Mouse (Mus musculus) spleen, adult 2 months (tissue): ENCODE measurements at regions not wholly inside any gene's neighbourhood (a gene's known extent, or its start where the extent isn't known, plus 50 kb on each side); places are given as distances from the start of the nearest gene placed in this dataset.
"Not testable (repeated sequence)": the region's sequence is repeated elsewhere in the genome, so short reads cannot be mapped to it uniquely, and the experiment has no call there.

Source experiments
- DNase-seq, 2 experiments: peaks; one replicate each; pipeline versions ENCODE4 v3.0.0 to v3.0.0-alpha.2; 2012 to 2021; ENCODE audit warnings: low spot score in 2 of 2, low read depth in 1 of 2
- H3K27ac ChIP-seq: fragments of 200-500 bp; 2 replicates; pipeline ENCODE4 v1.5.1; 2012; ENCODE audit warnings: low read length, inconsistent platforms; ENCODE audit not compliant: insufficient read depth
- H3K27me3 ChIP-seq: fragments of 200-500 bp; 2 replicates; pipeline ENCODE4 v1.6.1; 2012; ENCODE audit warnings: mild to moderate bottlenecking, moderate library complexity, low read length, inconsistent platforms; ENCODE audit not compliant: control insufficient read depth, insufficient read depth
- H3K36me3 ChIP-seq: fragments of 200-500 bp; 2 replicates; pipeline ENCODE4 v1.6.1; 2012; ENCODE audit warnings: mild to moderate bottlenecking, low read length, inconsistent platforms; ENCODE audit not compliant: control insufficient read depth, insufficient read depth
- H3K4me1 ChIP-seq: fragments of 200-500 bp; 2 replicates; pipeline ENCODE4 v1.6.1; 2011; ENCODE audit warnings: inconsistent platforms; ENCODE audit not compliant: control insufficient read depth, insufficient read depth, insufficient read length
- H3K4me3 ChIP-seq: fragments of 200-500 bp; 2 replicates; pipeline ENCODE4 v1.5.1; 2011; ENCODE audit warnings: mild to moderate bottlenecking, inconsistent platforms; ENCODE audit not compliant: insufficient read depth, insufficient read length; ENCODE audit errors: extremely low read depth
- CTCF ChIP-seq: fragments of 200-500 bp; IDR thresholded peaks from 2 replicates; pipeline ENCODE4 v1.5.1; 2011; ENCODE audit warnings: mild to moderate bottlenecking, inconsistent platforms; ENCODE audit not compliant: insufficient read depth, insufficient read length, insufficient replicate concordance; ENCODE audit errors: extremely low read depth
- POLR2A ChIP-seq: fragments of 200-500 bp; IDR thresholded peaks from 2 replicates; pipeline ENCODE4 v1.6.1; 2011; ENCODE audit warnings: low read depth, low read length, inconsistent platforms
- WGBS: fragments of 180-500 bp; shearing (Covaris S2); methylation state at CpG from one replicate; pipeline ENCODE4 v1.1.7; 2018; 5-methylcytosine and 5-hydroxymethylcytosine counted together

DNA sequence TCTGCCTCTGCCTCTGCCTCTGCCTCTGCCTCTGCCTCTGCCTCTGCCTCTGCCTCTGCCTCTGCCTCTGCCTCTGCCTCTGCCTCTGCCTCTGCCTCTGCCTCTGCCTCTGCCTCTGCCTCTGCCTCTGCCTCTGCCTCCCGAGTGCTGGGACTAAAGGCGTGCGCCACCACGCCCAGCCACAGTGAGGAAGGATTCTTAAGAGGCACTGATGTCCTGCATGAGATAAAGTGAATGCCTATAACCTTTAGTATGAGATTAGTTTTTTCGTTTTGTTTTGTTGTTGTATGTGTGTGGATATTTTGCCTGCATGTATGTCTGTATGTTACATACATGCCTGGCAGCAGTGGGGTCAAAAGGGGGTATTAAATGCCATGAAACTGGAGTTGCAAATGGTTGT is 63.2 kb downstream of the Hlx start:
- DNase-seq, H3K27ac ChIP-seq, H3K4me3 ChIP-seq, H3K36me3 ChIP-seq, H3K4me1 ChIP-seq, H3K27me3 ChIP-seq: not testable (repeated sequence)
- 85% methylated on average over 5 of the region's 5 CpGs for WGBS

DNA sequence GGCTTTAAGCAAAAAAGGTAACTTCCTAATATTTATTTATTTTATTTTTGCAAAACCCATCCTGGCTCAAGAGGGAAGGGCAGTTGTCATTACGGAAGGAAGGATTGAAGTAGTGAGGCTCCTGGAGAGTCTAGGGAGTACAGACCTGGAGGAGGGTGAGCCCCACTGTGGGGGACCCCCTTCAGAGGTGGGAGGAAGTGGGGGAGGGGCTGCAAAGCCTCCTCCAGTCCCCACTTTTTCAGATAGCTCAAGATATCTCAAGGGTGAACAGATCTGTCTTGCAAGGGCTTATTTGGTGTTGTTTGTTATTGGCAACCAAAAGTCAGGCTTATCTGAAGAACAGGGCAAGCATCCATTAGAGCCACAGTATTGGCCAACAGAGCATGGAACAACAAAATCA is 64.0 kb downstream of the Hlx start:
- no peak for DNase-seq
- H3K27ac ChIP-seq, result no peak overlapping the region
- H3K4me1 ChIP-seq, result no peaks in the 10 kb centered on the region
- H3K36me3 ChIP-seq, result no peaks in the 10 kb centered on the region
- H3K27me3 ChIP-seq, result no peaks in the 10 kb centered on the region
- H3K4me3 ChIP-seq, result no peak overlapping the region
- 90% methylated on average over 1 of the region's 1 CpGs for WGBS
- no peak for TF ChIP-seq CTCF
- TF ChIP-seq POLR2A, result no peak

DNA sequence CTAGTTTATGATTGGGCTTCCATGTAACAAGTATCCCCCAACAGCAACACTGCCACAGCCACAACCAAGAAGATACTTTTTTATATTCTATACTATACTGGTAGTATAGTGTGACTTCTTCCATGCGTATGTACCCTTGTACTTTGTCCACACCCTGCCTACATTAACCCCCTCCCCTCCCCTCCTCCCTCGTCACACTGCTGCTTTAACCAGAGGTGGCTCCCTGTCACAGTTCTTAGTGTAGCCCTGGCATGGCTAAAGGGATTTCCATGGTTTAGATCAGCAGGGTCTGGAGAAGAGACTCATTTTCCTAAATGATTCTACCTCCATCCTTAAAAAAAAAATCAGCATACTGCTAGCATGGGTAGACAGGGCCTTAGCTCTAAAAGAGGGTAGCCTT is 64.4 kb downstream of the Hlx start:
- no peak overlapping the region for H3K4me3 ChIP-seq
- 78% methylated on average over 2 of the region's 2 CpGs for WGBS
- no peak for TF ChIP-seq CTCF
- no peak for TF ChIP-seq POLR2A
- no peak for DNase-seq
- no peak overlapping the region for H3K27ac ChIP-seq
- H3K4me1 ChIP-seq, result no peaks in the 10 kb centered on the region
- no peaks in the 10 kb centered on the region for H3K36me3 ChIP-seq
- no peaks in the 10 kb centered on the region for H3K27me3 ChIP-seq

DNA sequence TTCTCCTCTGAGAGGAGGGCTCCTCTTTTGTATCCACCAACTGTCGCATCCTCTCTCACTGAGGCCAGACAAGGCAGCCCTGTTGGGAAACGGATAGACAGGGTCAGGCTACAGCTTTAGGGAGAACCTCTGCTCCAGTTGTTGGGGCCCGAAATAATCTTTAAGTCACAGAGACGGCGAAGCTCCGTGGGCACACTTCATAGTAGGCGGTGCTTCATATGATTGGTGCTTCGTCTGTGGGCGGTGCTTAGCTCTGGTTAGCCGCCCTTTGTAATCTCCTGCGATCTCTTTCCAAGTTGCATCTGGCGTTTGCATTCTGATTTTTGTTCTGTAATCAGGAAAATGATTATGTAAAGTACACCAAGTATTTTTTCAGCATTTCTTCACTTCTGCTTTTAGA is 67.2 kb downstream of the Hlx start:
- no peaks in the 10 kb centered on the region for H3K27me3 ChIP-seq
- no peaks in the 10 kb centered on the region for H3K4me1 ChIP-seq
- WGBS, result 52% methylated on average over 12 of the region's 12 CpGs
- TF ChIP-seq POLR2A, result no peak
- no peak for TF ChIP-seq CTCF
- DNase-seq, result no peak
- H3K27ac ChIP-seq, result no peak overlapping the region
- H3K4me3 ChIP-seq, result no peak overlapping the region
- no peaks in the 10 kb centered on the region for H3K36me3 ChIP-seq

DNA sequence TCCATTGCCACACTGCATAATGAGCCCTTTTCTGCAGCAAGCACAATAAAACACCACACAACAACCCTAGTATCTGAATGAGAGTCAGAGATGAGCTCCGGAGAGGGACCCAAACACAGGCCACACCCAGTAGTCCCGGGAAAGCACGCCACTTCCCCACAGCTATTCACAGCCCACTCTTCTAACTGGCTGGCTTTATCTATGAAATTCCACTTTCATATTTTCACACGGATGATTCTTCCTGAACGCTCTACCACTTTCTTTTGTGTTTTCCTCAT is 68.4 kb downstream of the Hlx start:
- TF ChIP-seq POLR2A, result no peak
- no peak for TF ChIP-seq CTCF
- Histone ChIP-seq H3K27ac (no peak overlapping the region), H3K4me3 (no peak overlapping the region), H3K4me1 (no peaks in the 10 kb centered on the region), H3K36me3 (no peaks in the 10 kb centered on the region), H3K27me3 (no peaks in the 10 kb centered on the region)
- no peak for DNase-seq
- WGBS, result 57% methylated on average over 5 of the region's 5 CpGs

DNA sequence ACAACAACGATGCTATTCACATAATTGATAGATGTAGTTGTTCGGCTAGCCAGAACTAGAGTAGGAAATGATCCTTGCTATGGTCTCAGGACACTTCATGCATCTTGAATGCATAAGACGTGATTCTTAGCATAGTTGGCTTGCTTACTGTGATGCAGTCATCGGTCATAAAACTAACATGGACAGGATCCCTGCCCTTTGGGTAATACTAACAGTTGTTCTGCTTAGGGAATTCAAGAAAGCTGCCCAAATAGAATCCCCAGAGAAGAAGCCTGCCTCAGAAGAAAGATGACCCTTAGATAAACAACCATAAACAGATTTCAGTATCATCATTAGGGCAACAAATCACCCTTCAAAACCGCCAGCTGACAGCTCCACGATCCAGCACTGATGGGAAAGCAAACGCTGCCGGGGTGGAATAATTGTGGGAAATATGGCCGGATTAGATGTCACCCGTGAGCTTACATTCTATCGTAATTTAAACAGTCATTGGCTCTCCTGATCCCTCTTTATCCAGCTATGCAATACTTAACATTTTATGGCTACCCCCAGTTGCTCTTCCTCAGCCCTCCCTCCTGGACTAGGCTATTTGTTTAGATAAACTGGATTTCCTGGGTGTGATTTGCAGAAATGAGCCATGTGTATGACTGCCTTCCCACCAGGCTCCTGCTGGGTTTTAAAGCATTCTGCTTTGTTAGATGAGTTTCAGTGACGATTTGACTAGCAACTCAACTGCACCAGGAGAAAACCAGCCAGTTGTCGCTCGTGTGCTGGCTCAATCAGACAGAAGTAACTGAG is 68.9 kb downstream of the Hlx start:
- no peak for TF ChIP-seq CTCF
- TF ChIP-seq POLR2A, result no peak
- Histone ChIP-seq H3K27ac (no peak overlapping the region), H3K4me1 (no peaks in the 10 kb centered on the region), H3K4me3 (no peak overlapping the region), H3K27me3 (no peaks in the 10 kb centered on the region), H3K36me3 (no peaks in the 10 kb centered on the region)
- 89% methylated on average over 14 of the region's 14 CpGs for WGBS
- no peak for DNase-seq

DNA sequence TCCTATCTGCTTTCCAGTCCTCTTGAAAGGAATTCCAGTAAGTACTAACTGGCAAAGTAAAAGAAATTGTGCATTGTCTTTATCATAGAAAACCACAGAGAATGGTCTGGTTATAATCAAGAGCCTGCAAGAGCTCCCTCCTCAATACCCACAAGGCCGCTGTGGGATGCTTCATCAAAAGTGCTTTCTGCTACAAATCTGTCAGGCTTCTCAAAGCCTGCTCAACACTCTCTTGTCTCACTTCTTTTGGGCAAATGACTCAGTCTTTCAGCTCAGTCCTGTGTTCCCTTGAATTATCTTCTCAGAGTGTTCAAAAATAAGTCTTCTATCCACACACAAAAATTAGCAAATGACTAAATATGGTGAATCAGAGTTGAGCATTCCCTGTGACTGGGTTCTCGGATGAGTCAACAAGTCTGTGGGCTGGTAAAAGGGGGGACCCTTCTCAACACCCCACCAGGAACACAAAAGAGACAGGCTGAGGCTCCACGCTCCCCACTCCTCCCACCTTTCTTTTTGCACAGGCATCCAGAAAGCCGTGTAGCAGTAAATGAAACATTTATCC is 81.8 kb downstream of the Hlx start:
- no peaks in the 10 kb centered on the region for H3K4me1 ChIP-seq
- DNase-seq, result no peak
- no peaks in the 10 kb centered on the region for H3K27me3 ChIP-seq
- H3K36me3 ChIP-seq, result no peaks in the 10 kb centered on the region
- 88% methylated on average over 4 of the region's 4 CpGs for WGBS
- TF ChIP-seq POLR2A (no peak), CTCF (no peak)
- no peak overlapping the region for H3K27ac ChIP-seq
- H3K4me3 ChIP-seq, result no peak overlapping the region
